Mouse (Mus musculus) gonadal fat pad, adult 2 months (tissue): ENCODE data around the gene Chrm4. TPM values are rescaled to one million over a fixed set of nuclear protein-coding genes. Genes with fewer than 3 reads are reported as not detected.

Source experiments
- DNase-seq: peaks from one replicate; pipeline ENCODE4 v3.0.0-alpha.2; 2012; ENCODE audit warnings: low read depth
- polyA plus RNA-seq: library from polyadenylated mRNA; depleted of rRNA; stranded (reverse); fragments of >200 nt; gene quantifications from 2 replicates; pipeline ENCODE4 v1.2.3, GENCODE M21; 2012

Chrm4 gene
- polyA plus RNA-seq, 1 experiment = 0.26 TPM

DNA sequence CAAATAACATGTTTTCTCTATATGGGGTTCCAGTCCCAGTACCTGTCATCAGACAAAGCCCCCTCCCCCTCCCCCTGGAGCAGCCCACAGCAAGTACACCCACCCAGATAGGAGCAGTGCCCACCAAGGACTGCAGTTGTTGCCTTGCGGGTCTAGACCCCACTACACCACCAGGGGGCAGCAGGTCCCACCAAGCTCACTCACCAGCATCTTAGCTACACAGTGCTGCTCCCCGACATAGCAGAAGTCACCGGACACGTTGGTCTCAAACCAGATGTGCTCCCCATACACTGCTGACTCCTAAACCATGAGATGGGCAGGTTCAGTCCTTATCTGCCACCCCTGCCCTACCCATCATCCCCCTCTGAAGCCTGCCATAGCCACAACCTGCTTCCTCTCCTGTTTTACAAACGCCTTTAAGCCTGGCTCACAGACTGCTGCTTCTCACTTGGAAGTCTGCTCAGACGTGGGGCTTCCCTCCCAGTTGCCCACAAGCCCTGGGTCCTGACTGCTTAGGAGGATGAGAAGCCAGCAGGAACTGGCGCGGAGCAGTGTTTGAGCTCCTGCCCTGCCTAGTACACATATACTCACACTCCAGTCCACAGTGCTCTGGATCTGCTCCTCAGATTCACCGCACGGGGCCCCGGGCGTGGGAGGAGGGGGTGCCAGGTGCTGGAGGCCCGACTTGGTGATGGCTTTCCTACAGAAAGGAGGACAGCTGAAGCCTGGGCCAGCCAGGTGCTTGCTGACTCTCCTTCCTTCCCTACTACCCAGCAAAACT is 17.3 kb downstream of the Chrm4 start:
- no peak for DNase-seq

DNA sequence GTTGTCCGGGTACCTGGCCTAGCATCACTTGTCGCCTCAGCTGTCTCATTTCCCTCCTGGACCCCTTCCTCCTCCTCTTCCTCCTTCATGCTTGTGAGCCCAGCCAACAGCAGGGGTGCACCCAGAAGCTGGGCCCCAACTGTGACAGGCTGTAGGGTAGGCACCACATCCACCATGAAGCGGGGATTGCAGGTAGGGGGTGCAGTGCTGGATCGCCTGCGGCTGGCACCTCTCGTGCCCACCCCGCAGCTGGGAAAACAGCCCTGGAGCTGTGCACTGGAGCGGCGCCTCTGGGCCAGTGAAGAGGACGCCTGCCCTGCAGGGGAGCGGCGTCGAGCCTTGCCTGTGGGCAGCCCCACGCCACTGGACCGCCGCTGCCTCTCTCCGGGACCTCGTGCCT is 18.4 kb downstream of the Chrm4 start, which contains the start of gene Gm9821:
Gene Gm9821, plus strand, starts transcription at position 221 of the 400 bp plus-strand sequence.
- DNase-seq = no peak

DNA sequence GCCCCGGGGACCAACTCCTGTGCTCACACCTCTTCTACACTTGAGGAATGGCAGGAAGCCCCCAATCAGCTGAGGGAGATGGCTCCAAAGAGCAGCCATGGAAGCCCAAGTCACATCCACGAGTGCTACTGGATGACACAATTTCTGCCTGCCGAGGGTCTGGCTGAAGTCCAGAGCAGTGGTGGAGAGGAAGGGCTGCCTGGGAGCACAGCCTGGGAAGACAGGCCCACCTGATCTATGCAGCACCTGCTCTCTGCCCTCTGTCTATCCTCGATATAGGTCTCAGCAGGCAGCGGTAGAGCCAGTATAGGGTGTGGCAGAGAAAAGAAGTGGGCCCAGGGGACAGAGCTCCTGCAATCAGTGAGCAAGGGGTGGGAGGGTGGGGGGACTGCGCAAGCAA is 19.8 kb downstream of the Chrm4 start:
- DNase-seq = no peak

DNA sequence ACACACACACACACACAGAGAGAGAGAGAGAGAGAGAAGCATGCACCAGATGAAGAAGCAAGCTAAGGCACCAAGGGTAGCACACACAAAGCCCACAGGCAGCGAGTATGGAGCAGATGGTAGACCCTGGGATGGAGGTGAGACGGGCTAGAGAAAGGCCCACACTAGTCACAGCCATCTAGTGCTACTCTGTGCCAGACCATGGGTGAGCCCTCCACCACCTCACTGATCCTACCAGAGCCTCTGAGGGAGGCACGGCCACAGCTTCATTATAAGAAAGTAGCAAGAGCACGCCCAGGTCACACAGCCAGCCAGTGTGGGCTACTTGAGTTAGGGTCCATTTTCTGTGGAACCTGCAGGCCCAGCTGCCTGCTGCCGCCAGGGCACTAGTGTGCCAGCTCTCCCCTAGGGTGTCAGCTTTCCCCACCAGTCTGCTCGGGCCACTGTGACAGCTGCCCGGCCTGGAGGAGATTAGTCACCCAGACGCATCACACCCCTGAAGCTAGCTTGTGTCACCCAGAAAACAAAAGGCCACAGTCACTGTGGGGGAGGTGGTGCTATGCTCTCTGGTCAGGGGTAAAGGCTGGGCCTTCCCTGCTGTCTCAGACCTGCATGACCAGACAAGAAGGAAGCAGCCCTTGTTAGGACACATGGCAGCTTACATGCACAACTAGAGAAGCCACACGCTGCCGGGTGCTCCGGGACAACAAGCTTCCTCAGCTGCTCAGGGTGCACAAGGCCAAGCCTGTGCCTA is 20.5 kb downstream of the Chrm4 start:
- DNase-seq = peak; percentile 77

DNA sequence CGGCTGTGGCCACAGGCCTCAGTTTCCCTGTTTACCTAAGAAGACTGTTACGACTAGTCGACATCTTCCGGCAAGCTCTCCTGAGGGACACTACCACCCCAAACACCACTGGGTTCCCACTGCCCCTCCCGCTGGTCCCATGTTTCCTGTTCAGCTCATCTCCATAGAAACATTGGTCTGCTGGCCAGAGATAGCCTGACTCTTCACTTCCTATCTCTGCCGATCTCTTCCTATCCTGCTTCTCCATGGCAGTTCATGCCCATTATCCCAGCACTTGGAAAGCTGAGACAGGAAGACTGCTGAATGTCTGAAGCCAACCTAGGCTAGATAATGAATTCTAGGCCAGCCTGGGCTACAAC is 21.1 kb downstream of the Chrm4 start:
- DNase-seq = no peak

DNA sequence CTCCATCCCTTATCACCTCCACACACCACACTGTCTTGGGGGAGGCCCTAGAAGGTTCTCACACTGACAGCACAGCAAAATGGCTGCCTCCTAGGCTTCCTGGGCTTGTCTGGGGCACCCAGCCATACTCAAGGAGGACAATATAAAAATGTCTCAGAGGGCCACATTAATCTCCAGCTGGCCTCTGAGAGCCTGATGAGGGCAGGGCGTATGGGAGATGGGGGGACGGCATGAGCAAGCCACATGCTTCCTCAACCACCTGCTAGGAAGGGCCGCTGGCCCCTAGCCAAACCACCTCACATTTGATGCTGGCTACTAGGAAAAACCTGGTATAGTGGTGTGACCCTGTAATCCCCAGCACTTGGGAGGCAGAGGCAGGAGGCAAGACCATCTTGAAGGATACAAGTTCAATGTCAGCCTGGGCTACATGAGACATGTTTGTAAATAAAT is 21.8 kb downstream of the Chrm4 start:
- no peak for DNase-seq

DNA sequence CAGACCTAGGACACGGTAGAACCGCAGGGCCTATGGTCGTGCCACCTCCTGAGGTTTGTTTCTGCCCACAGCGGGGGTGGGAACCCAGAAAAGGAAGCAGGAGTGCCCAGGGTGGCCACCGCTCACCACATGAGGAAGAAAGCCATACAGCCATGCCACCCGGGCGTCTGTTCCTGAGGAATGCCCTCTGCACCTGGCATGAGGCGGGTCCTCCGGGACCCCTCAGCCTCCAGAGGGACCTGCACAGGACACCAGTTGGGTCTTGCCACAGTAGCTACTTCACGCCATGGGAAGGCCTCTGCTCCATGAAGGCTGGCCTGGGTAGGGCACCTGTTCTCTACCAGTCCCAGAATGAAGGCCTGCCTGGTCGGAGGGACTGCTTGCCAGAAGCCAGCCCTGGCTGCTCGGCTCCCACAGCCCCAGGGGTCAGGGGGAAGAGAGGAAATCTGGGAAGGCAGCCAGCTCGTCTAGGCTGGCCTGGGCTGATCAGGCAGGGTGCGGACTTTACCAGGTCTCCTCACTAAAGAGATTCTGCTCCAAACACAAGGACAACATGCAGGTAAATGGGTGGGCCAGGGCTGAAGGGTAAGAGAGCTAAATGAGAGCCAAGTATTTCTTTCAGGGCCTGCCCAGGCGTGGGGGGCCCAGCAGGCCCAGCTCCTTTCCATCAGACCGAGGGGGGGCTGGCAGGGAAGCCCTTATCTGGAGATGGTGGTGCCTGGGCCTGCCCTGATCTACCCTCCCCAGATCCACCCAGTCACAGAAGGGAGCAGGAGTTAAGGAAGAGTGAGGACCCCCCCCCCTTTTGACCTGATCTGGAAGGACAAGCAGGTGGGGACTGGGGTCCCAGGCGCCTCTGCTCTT is 22.6 kb downstream of the Chrm4 start:
- no peak for DNase-seq

DNA sequence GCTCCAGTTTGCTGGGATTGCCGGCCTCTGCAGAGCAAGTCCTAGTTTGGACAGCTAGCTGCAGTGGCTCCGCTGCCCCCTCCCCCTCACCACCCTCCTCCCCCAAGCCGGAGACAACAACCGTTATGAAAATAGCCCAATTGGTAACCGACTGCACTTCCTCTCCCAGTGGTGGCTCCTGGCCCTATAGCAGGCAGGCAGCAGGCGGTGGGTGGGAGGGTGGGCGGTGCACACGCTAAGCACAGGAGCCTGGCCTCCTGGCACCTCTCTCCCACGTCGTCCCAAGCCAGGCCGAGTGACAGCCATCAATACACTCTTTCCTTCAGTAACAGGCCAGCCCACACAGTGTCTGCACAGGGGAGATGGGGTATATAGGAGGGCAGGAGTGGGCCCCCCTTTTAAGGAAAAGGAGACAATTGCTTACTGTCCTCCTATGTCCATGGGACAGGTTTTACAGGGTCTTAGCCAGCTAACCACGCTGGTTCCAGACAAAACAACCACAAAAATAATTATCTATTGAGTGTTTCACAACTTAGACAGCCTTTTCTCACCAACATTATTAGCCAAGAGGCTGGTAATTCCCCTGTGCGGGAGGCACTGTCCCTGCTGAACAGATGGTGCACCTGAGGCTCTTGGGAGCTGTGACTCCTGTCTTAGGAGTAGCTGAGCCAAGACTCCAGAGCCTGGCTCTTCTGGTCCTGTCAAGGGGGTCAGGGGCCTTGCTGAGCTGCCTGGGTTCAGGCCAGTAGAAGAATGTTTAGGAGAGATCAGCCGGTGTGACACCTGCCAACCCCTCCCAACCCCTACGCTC is 23.4 kb downstream of the Chrm4 start:
- peak; percentile 83 for DNase-seq

DNA sequence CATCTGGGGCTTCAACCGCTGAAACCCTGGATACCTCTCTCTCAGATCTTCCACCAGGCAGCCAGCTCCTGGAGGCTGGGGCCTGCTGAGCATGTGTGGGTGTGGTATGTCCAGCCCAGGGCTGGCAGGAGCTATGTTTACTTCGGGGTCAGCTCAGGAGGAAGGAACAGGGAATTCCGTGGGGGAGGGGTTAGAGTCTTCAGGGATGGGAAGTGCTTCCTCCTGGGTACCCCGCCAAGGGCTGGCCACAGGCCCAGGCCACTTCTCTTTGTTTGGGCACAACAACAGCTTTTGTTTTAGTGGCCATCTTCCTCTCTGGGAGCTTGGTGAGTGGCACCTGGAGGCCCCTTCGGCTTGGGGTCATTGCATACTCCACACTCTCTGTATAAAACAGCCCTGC is 26.8 kb downstream of the Chrm4 start:
- DNase-seq = no peak

DNA sequence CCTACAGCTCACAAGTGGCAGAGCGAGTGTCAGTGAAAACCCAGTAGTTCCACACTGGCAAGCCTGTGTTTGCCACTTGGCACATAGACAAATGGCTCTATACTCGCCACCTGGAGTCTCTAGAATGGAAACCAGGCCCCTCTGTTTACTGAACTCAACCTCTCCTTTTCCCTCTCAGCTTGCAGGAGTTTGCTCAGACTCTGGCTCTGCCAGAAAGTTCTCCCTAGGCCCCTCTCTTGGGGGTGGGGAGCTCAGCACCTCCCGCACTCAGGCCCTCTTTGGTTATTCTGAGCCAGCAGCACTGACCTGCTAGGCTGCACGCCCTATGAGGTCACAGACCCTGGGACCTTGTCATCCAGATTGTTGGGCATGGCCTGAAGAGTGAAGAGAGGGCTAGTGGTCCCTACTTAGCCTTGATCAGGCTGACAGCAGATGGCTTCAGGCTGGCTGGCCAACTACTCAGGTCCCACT is 28.1 kb downstream of the Chrm4 start:
- DNase-seq = no peak

DNA sequence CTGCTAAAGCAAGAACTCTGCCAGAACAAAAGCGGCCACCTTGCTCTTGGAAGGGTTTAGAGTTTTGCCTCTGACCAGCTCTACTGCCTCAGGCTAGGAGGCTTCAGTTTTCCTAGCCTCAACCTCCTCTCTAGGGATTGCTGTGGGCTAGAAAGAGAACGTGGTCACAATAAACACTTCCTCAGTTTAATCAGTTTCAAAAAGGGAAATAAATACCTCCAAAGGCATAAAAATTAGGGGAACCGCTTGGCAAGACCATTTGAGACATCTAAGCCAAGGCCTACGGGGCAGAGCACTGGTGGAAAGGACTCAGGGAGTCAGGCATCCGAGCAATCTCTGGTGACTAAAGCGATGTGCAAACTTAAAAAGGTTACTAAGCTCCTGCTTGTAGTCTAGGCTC is 28.8 kb downstream of the Chrm4 start:
- no peak for DNase-seq

DNA sequence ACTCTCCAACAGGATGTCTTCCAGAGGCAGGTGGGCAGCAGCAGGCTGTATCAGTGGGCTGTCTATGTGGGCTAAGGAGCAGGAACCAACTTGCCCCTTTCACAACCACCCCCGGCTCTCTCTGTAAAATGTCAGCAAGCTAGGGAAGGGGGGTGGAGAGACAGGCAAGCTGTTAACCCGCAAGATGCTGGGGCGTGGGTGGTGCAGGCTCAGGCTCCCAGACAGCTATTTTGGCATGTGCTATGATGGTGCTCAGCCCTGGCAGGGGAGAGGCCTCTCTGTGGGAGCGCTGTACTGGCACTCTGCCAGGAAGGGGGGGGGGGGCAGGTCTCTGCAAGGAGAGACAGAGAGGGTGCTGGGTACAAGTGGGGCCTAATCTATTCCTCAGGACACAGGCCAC is 30.0 kb downstream of the Chrm4 start:
- no peak for DNase-seq

DNA sequence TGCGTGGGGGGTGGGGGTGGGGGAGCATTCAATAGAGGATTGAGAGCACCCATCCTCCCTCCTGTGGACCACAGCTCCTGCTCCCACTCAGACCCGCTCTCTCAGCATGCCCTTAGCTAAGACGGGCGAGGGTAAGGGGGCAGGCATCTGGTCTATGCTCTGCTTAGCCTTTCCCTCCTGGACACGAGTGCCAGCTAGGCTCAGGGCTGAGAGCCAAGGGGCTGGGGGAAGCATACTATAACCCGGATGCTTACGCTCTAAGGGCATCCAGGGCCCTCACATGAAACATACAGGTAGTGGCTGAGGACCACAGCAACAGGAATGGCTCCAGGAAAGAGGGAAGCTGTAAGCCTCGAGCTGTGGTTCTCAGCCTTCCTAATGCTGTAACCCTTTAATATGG is 31.0 kb downstream of the Chrm4 start:
- no peak for DNase-seq

DNA sequence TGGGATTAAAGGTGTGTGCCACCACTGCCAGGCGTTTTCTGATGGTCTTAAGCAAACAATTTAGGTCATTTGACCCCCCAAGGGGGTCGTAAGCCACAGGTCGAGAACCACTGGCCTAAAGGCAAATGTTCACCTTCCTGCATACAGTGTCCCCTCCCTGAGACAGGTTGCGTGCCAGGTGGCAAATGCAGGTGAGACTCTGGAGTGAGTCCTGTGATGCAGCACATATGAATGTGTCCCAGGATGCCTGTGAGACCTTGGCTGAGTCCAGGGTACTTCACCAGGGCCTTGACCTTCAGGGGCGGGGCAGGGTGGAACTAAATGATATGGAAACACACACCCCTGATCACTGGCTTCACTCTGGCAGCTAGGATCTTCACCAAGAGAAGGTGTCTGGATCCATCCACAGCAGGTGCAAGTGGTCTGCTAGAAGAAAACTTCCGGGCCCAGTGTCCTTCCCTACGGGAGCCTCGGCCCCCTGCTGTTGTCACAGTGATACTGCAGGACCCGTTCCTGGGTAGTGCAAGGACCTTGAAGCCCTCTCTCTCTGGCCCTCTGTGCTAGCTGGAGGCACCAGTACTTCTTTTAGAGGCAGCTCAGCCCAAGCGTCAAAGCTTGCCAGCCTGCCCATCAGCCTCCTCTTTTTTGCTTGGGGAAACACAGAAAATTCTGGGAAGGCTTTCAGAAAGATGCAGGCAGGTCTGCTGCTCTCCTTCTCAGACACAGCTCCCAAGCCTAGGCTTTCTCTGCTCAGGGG is 31.8 kb downstream of the Chrm4 start:
- no peak for DNase-seq

DNA sequence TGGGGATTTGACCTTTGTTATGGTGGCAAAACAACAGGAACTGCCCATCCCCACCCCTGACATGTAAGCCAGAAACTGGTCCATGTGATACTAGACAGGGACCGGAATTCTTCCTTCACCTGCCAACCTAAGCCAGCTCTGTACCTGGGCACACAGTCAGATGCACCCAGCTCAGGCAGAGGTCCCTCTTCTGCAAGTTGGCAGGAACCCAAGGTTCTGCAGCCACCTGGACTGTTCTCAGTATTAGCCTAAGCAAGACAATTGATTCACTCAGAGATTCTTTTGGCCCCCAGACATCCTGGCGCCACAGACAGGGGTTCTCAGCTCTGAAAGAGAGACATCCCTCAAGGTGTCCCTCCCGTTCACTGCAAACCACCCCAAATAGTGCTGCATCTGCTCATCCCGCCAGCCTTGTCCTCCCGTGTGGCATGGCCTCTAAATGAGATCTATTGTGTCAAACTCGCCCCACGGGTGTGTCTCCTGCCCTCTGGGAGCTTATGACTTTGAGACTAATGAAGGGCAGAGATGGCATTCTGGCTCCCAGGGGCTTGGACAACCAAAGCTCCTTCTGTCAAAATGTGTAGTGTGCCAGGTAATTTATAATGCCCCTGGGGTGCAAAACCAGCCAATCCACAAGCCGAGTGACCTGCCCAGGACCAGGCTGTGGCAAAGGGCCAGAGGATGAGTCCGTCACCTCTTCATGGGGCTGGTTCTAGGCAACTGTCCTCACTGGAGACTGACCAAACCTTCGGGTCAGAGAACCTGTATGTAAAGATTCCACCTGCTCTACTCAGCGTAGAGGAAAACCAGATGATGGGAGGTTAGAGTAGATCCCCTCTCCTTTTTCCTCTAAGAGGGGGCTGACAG is 32.7 kb downstream of the Chrm4 start:
- no peak for DNase-seq

DNA sequence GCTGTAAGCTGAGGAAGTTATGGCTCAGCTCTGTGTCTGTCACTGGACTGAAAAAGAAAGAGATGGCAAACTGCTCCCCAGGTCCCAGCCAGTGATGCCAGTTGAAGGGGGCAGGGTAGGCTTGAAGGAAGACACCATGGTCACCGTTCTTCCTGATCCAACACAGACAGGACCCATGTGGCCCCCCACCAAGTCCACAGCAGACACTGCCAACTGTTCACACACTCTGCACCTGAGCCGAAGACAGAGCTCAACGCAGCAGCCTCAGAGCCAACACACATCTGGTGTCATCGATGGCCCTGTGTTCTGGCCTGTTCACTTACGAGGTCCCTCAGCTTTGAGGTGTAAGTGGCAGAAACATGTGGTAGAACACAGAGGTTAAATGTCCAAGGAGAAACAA is 33.4 kb downstream of the Chrm4 start:
- no peak for DNase-seq

DNA sequence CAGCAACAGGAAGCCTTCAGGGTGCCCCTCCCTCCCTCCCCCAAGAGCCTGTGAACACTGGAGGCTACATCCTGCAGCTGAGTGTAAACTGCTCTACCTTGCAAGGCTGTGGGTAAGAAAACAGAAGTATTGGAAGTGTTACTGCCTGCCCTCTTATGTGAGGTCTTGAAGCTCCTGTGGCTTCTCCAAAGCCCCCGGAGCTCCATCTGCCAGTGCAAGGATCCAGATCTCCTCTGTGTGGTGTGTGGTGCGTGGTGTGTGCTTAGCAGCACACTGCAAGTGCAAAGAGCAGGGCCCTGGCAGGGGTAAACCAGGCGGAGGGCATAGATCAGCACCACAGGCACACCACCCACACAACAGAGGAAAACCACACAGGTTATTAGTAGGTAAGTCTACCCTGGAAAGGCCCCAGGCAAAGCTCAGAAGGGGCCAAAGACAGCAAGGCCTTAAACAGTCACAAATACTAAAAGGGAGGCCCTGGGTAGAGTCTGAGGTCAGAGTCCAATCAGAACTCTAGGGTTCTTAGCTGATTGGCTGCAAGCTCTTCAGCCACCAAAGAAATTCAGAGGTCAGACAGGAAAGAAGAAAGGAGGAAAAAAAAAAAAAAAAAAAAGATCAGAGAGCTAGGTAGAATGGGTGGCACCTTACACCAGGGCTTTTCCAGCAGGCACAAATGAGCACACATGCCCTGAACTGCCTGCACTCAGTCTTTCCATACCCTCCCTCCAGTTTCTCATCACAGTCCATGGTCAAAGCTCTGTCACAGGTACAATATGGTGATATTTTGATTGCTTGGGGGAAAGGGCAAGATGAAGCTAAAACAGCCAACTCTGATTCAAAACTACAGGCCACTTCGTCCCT is 35.1 kb downstream of the Chrm4 start:
- no peak for DNase-seq

DNA sequence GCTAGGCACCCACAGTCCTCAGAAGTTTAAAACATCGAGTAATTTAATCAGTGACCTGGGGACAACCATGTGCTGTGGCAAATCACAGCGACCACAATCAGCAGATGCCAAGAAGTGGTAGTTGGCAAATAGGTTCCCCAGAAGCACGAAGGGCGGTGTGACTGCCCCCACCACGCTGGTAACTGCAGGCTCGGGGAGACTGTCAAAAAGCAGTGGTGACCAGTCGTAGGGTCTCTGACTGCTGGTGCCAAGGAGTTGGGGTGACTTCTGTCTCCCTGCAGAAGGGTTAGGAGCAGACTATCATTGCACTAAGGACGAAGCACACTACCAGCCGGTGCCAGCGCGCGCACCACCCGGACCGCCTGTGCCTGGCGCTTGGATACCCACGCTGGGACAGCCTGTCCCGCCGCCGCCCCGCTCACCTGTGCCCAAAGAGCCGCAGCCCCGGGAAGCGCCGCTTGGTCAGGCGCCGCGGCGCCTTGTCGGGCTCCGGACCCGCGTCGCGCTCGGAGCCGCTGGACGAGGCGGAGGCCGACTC is 35.9 kb downstream of the Chrm4 start:
- no peak for DNase-seq
